In genomic region chr1:152572755-152573469, GRCm38 (mm10) we compare ENCODE assay signal across 8 mouse cellular contexts.
A peak's percentile ranks its signal among the peaks of the same experiment; 100 is the strongest.
DNase-seq lines count a peak whose midpoint lies in the region; ATAC-seq lines count a peak whose summit lies in the region.

No protein-coding gene starts in this region.

- intact Hi-C loops in left cerebral cortex, postnatal 25 days (cut with DNase I): no loop called here

- ATAC-seq in liver, embryonic 16.5 days (ENCODE audit: low read depth): 0 out of 2 replicates have a peak, but pooled peaks have one; percentile 7
- no peak for ATAC-seq in liver, embryonic 11.5 days (replicated peaks; ENCODE audit: low FRiP score)
- no peak for ATAC-seq in embryonic facial prominence, embryonic 15.5 days (ENCODE audit: insufficient number of reproducible peaks, low FRiP score, low TSS enrichment, low read depth)
- ATAC-seq in midbrain, embryonic 11.5 days (ENCODE audit: low FRiP score): peak; percentile 68
- ATAC-seq in CD4-positive, CD25-positive, alpha-beta regulatory T cell, adult 4 months: no peak

- DNase-seq in embryo, embryonic 10 days (ENCODE audit: low spot score): peak; percentile 16
- no peak for DNase-seq in embryo, embryonic 11 days
- DNase-seq in liver, embryonic 11.5 days (ENCODE audit: low spot score): no peak
- peak; percentile 92 for DNase-seq in midbrain, embryonic 11.5 days (ENCODE audit: low spot score, missing footprints)
- DNase-seq in left cerebral cortex, postnatal 25 days (ENCODE audit: low spot score in 2 of 2): no peak

- H3K4me1 ChIP-seq in liver, embryonic 16.5 days (ENCODE audit: control insufficient read depth, low read depth, low read length): peaks cover 8% of the 10 kb centered on the region; the same call in 1 of the 2 replicates
- peaks cover 17% of the 10 kb centered on the region for H3K4me1 ChIP-seq in liver, embryonic 11.5 days (replicated peaks; ENCODE audit: control insufficient read depth, insufficient read depth, low read length)
- peaks cover 38% of the 10 kb centered on the region for H3K4me1 ChIP-seq in embryonic facial prominence, embryonic 15.5 days
- H3K4me1 ChIP-seq in midbrain, embryonic 11.5 days (ENCODE audit: control insufficient read depth, insufficient read depth, low read length): peaks cover 33% of the 10 kb centered on the region

- no peak overlapping the region for H3K4me2 ChIP-seq in liver, embryonic 16.5 days (ENCODE audit: low read depth, low read length)
- no peak overlapping the region for H3K4me2 ChIP-seq in liver, embryonic 11.5 days
- H3K4me2 ChIP-seq in embryonic facial prominence, embryonic 15.5 days (replicated peaks): no peak overlapping the region
- H3K4me2 ChIP-seq in midbrain, embryonic 11.5 days: no peak overlapping the region; the same call in 1 of the 2 replicates

- H3K4me3 ChIP-seq in liver, embryonic 16.5 days (ENCODE audit: low read depth, low read length): no peak overlapping the region
- H3K4me3 ChIP-seq in liver, embryonic 11.5 days (ENCODE audit: low read depth, low read length): no peak overlapping the region
- no peak overlapping the region for H3K4me3 ChIP-seq in embryonic facial prominence, embryonic 15.5 days (replicated peaks)
- no peak overlapping the region for H3K4me3 ChIP-seq in midbrain, embryonic 11.5 days (ENCODE audit: low read depth, low read length)

- H3K9ac ChIP-seq in liver, embryonic 16.5 days (ENCODE audit: low read depth, low read length): no peak overlapping the region
- H3K9ac ChIP-seq in liver, embryonic 11.5 days (ENCODE audit: low read depth, low read length): no peak overlapping the region
- H3K9ac ChIP-seq in embryonic facial prominence, embryonic 15.5 days: no peak overlapping the region
- H3K9ac ChIP-seq in midbrain, embryonic 11.5 days (ENCODE audit: low read length): no peak overlapping the region

- no peaks in the 10 kb centered on the region for H3K9me3 ChIP-seq in liver, embryonic 16.5 days (replicated peaks; ENCODE audit: control insufficient read depth, low read length)
- no peaks in the 10 kb centered on the region for H3K9me3 ChIP-seq in liver, embryonic 11.5 days (ENCODE audit: control insufficient read depth, low read length)
- no peaks in the 10 kb centered on the region for H3K9me3 ChIP-seq in embryonic facial prominence, embryonic 15.5 days (replicated peaks)
- H3K9me3 ChIP-seq in midbrain, embryonic 11.5 days (ENCODE audit: control insufficient read depth, low read length): no peaks in the 10 kb centered on the region

- no peaks in the 10 kb centered on the region for H3K36me3 ChIP-seq in liver, embryonic 16.5 days (ENCODE audit: control insufficient read depth, insufficient read depth)
- no peaks in the 10 kb centered on the region; the same call in 1 of the 2 replicates for H3K36me3 ChIP-seq in liver, embryonic 11.5 days (ENCODE audit: control insufficient read depth, insufficient read depth, low read length)
- no peaks in the 10 kb centered on the region for H3K36me3 ChIP-seq in embryonic facial prominence, embryonic 15.5 days
- H3K36me3 ChIP-seq in midbrain, embryonic 11.5 days (ENCODE audit: control insufficient read depth, insufficient read depth, low read length): no peaks in the 10 kb centered on the region

- WGBS in liver, embryonic 16.5 days (ENCODE audit: insufficient replicate concordance): 19% methylated on average over 7 of the region's 7 CpGs
- WGBS in liver, embryonic 11.5 days: 28% methylated on average over 7 of the region's 7 CpGs
- WGBS in embryonic facial prominence, embryonic 15.5 days: 48% methylated on average over 7 of the region's 7 CpGs
- 4% methylated on average over 7 of the region's 7 CpGs for WGBS in midbrain, embryonic 11.5 days

- H3K27me3 ChIP-seq in liver, embryonic 16.5 days (ENCODE audit: control insufficient read depth, insufficient read depth, low read depth, low read length): no peaks in the 10 kb centered on the region
- no peaks in the 10 kb centered on the region for H3K27me3 ChIP-seq in liver, embryonic 11.5 days (replicated peaks; ENCODE audit: control insufficient read depth, insufficient read depth, low read length)
- H3K27me3 ChIP-seq in embryonic facial prominence, embryonic 15.5 days: no peaks in the 10 kb centered on the region
- peaks cover 39% of the 10 kb centered on the region for H3K27me3 ChIP-seq in midbrain, embryonic 11.5 days (ENCODE audit: control insufficient read depth, insufficient read depth, low read length)

- no peak overlapping the region for H3K27ac ChIP-seq in liver, embryonic 16.5 days (ENCODE audit: low read length)
- no peak overlapping the region for H3K27ac ChIP-seq in liver, embryonic 11.5 days (ENCODE audit: low read depth, low read length)
- H3K27ac ChIP-seq in embryonic facial prominence, embryonic 15.5 days (replicated peaks): 0 out of 2 replicates have a peak overlapping the region, but pooled peaks have one; percentile 29
- H3K27ac ChIP-seq in midbrain, embryonic 11.5 days (ENCODE audit: low read depth, low read length): no peak overlapping the region

Comparison
In these comparisons a context has a peak if more than half of its experiments do, and no peak if none do; other contexts are left out.
1. DNase-seq: peak in embryo, embryonic 10 days (single experiment) and midbrain, embryonic 11.5 days (single experiment); none in embryo, embryonic 11 days (single experiment), liver, embryonic 11.5 days (single experiment) and left cerebral cortex, postnatal 25 days (0 of 2).
2. ATAC-seq: peak in liver, embryonic 16.5 days (single experiment) and midbrain, embryonic 11.5 days (single experiment); none in liver, embryonic 11.5 days (single experiment), embryonic facial prominence, embryonic 15.5 days (single experiment) and CD4-positive, CD25-positive, alpha-beta regulatory T cell, adult 4 months (single experiment).